Mouse (Mus musculus) MN1 (cell line): ENCODE measurements around the gene Lsm2.
"Not testable (repeated sequence)": the region's sequence is repeated elsewhere in the genome, so short reads cannot be mapped to it uniquely, and the experiment has no call there.

Experiments used
- DNase-seq: peaks from one replicate; pipeline ENCODE4 v3.0.0-alpha.2; 2016; ENCODE audit warnings: low spot score

The Lsm2 gene

DNA sequence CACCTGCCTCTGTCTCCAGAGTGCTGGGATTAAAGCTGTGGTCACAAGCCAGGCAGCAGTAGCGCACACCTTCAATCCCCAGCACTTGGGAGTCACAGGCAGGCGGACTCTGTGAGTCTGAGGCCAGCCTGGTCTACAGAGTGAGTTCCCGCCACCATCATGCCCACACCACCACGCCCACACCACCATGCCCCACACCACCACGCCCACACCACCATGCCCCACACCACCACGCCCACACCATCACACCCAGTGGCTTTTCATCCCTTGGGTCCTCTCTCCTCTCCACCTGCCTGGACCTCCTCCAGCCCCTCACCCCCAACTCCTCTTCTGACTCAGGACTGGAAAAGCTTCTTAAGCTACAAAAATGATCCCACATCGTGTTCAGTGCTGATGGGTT lies 50.2 kb downstream of the Lsm2 start:
- DNase-seq = no peak

DNA sequence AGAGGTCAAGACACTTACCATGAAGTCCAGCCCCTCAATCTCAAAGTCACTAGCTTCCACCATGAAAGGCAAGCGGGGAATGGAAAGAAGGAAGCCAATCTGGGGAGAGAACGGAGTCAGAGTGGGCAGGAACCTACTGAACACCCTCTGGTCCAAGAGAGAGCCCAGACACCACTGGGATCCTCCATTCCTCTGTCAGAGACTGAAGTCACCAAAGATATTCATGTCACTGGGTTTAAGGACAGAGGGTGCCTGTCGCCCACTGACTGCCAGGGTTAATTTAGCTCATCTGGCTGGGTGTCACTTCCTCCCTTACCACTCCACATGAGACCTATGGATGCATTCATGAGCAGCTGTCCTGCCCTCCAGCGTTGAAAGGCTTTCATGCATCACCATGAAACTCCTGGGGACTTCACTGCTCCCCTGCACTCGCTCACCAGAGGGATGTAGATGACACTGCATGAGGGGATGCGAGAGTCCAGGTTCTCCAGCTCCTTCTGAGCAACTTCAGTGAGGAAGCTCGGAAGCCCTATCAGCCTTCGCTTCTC lies 50.7 kb downstream of the Lsm2 start:
- DNase-seq = no peak

DNA sequence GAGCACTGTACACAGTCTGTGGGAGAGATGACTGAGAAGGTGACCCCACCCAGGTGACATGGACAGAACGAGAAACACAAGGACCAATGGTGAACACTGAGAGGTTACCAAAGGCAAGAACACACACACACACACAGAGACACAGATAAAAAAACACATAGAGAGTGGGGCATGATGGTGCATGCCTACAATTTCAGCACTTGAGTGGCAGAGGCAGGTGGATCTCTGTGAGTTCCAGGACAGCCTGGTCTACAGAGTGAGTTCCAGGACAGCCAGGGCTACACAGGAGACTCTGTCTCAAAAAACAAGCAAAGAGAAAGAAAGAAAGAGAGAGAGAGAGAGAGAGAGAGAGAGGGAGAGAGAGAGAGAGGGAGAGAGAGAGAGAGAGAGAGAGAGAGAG lies 52.0 kb downstream of the Lsm2 start:
- DNase-seq = not testable (repeated sequence)

DNA sequence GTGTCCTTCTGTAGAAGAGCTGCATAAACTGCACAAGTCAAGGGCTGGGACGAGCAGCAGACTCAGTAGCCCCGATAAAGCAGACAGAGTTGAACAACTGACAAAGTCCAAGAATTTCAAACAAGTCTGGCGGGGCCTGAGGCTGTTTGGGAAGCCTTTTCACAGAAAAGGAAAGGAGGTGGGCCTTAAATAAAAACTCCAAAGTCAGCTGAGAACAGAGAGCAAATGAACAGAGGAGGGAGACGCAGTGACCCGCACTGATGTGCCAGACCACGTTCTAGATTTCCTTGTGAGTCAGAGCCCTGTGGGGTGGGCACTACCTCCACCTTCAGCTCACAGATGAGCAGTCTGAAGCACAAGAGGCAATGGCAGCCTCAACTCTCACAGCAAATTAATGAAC lies 53.2 kb downstream of the Lsm2 start:
- no peak for DNase-seq
